In genomic region chr4:124682270-124682669, GRCm38 (mm10) we compare ENCODE assay signal across 14 mouse cellular contexts. TPM values are rescaled to one million over a fixed set of nuclear protein-coding genes. Genes with fewer than 3 reads are reported as not detected.
DNase-seq lines count a peak whose midpoint lies in the region; ATAC-seq and TF ChIP-seq lines count a peak whose summit lies in the region.
"Had no signal": no experiment of that assay in that cellular context is flagged by ENCODE, and none has a peak within 500 bp of the region (broad histone marks: within the 10 kb centered on the region; RNA-seq: fewer than 3 reads in every experiment).

No protein-coding gene starts in this region.

- no peak for ATAC-seq in embryonic facial prominence, embryonic 11.5 days (replicated peaks; ENCODE audit: insufficient number of reproducible peaks, low FRiP score, low TSS enrichment, low read depth)
- no peak for ATAC-seq in lung, postnatal 0 days
- peak; percentile 46 for ATAC-seq in activated CD4-positive, CD25-positive, alpha-beta regulatory T cell, adult 4 months
- ATAC-seq: forebrain, embryonic 15.5 days; midbrain, embryonic 13.5 days had no signal

- 61% methylated on average over 7 of the region's 7 CpGs for WGBS in embryonic facial prominence, embryonic 11.5 days
- WGBS in embryonic facial prominence, embryonic 10.5 days: 64% methylated on average over 7 of the region's 7 CpGs
- 51% methylated on average over 7 of the region's 7 CpGs for WGBS in lung, postnatal 0 days

- no peaks in the 10 kb centered on the region for H3K9me3 ChIP-seq in embryonic facial prominence, embryonic 11.5 days (replicated peaks; ENCODE audit: control insufficient read depth, low read length)
- no peaks in the 10 kb centered on the region for H3K9me3 ChIP-seq in embryonic facial prominence, embryonic 10.5 days
- H3K9me3 ChIP-seq in lung, postnatal 0 days (ENCODE audit: low read length): no peaks in the 10 kb centered on the region
- H3K9me3 ChIP-seq: forebrain, embryonic 15.5 days; limb, embryonic 13.5 days; midbrain, embryonic 13.5 days had no signal

- no peak overlapping the region for H3K9ac ChIP-seq in embryonic facial prominence, embryonic 11.5 days (replicated peaks; ENCODE audit: low read length)
- no peak overlapping the region for H3K9ac ChIP-seq in lung, postnatal 0 days (replicated peaks; ENCODE audit: low read depth)
- H3K9ac ChIP-seq: forebrain, embryonic 15.5 days; limb, embryonic 13.5 days; midbrain, embryonic 13.5 days had no signal

- no peak overlapping the region for H3K4me3 ChIP-seq in embryonic facial prominence, embryonic 11.5 days (ENCODE audit: low read depth, low read length)
- H3K4me3 ChIP-seq in embryonic facial prominence, embryonic 10.5 days: no peak overlapping the region
- no peak overlapping the region for H3K4me3 ChIP-seq in lung, postnatal 0 days (ENCODE audit: low read depth, low read length)
- H3K4me3 ChIP-seq: forebrain, embryonic 15.5 days; limb, embryonic 13.5 days; midbrain, embryonic 13.5 days had no signal

- H3K4me1 ChIP-seq in embryonic facial prominence, embryonic 11.5 days (ENCODE audit: control insufficient read depth, insufficient read depth, low read length): no peaks in the 10 kb centered on the region
- H3K4me1 ChIP-seq in embryonic facial prominence, embryonic 10.5 days: no peaks in the 10 kb centered on the region
- H3K4me1 ChIP-seq in lung, postnatal 0 days (ENCODE audit: insufficient read depth, low read depth, low read length): no peaks in the 10 kb centered on the region
- H3K4me1 ChIP-seq: forebrain, embryonic 15.5 days; limb, embryonic 13.5 days; midbrain, embryonic 13.5 days had no signal

- TF ChIP-seq EP300 in lung, postnatal 0 days (IDR thresholded peaks at IDR 0.05): no peak

- peak; percentile 60 for DNase-seq in embryonic facial prominence, embryonic 11.5 days (ENCODE audit: low spot score)
- no peak for DNase-seq in embryonic facial prominence, embryonic 10.5 days (ENCODE audit: low spot score)
- peak; percentile 68 for DNase-seq in lung, postnatal 0 days (ENCODE audit: low spot score)
- DNase-seq in lung, postnatal 25 days (ENCODE audit: low spot score): no peak
- peak; percentile 63 for DNase-seq in naive thymus-derived CD4-positive, alpha-beta T cell, adult 2 months (ENCODE audit: low read depth)
- DNase-seq in embryo, embryonic 10.5 days (ENCODE audit: low spot score): no peak
- DNase-seq in heart, postnatal 4 days: no peak
- DNase-seq: adrenal gland, postnatal 14 days; cerebellum, postnatal 36 days; kidney, postnatal 4 days had no signal

- no peak overlapping the region for H3K27ac ChIP-seq in embryonic facial prominence, embryonic 11.5 days (replicated peaks; ENCODE audit: low read depth, low read length)
- H3K27ac ChIP-seq in embryonic facial prominence, embryonic 10.5 days (replicated peaks): no peak overlapping the region
- no peak overlapping the region for H3K27ac ChIP-seq in lung, postnatal 0 days (ENCODE audit: low read length)
- H3K27ac ChIP-seq: forebrain, embryonic 15.5 days; limb, embryonic 13.5 days; midbrain, embryonic 13.5 days had no signal

- H3K36me3 ChIP-seq in embryonic facial prominence, embryonic 11.5 days (replicated peaks; ENCODE audit: control insufficient read depth, insufficient read depth, low read depth, low read length): no peaks in the 10 kb centered on the region; the same call in 1 of the 2 replicates
- H3K36me3 ChIP-seq in embryonic facial prominence, embryonic 10.5 days (replicated peaks): peaks cover 94% of the 10 kb centered on the region
- H3K36me3 ChIP-seq in lung, postnatal 0 days (ENCODE audit: insufficient read depth, low read length): peaks cover 19% of the 10 kb centered on the region; the same call in 1 of the 2 replicates

- no peak overlapping the region for H3K4me2 ChIP-seq in embryonic facial prominence, embryonic 11.5 days (ENCODE audit: low read depth, low read length)
- no peak overlapping the region for H3K4me2 ChIP-seq in lung, postnatal 0 days (replicated peaks; ENCODE audit: low read depth, low read length)
- H3K4me2 ChIP-seq: forebrain, embryonic 15.5 days; limb, embryonic 13.5 days; midbrain, embryonic 13.5 days had no signal

- H3K27me3 ChIP-seq in embryonic facial prominence, embryonic 11.5 days (ENCODE audit: control insufficient read depth, insufficient read depth, low read length): no peaks in the 10 kb centered on the region
- no peaks in the 10 kb centered on the region for H3K27me3 ChIP-seq in embryonic facial prominence, embryonic 10.5 days (replicated peaks; ENCODE audit: low read depth, poor library complexity, severe bottlenecking)
- H3K27me3 ChIP-seq in lung, postnatal 0 days (replicated peaks; ENCODE audit: insufficient read depth, low read length): no peaks in the 10 kb centered on the region
- H3K27me3 ChIP-seq: forebrain, embryonic 15.5 days; limb, embryonic 13.5 days; midbrain, embryonic 13.5 days had no signal

- TF ChIP-seq CTCF in lung, postnatal 0 days (IDR thresholded peaks at IDR 0.05): peak; percentile 70

RNA-seq across cellular contexts. Expression of gene Utp11, which starts 11.1 kb away (rescaled TPM):
- polyA plus RNA-seq in embryonic facial prominence, embryonic 11.5 days (2014; fragmentation: Nextera tagmentation; extraction: Ambion mirVana): 77.1 and 90.3 TPM in 2 replicates
- 70.8 and 78.6 TPM in 2 replicates for polyA plus RNA-seq in embryonic facial prominence, embryonic 10.5 days (2016; fragmentation: Nextera tagmentation; extraction: Ambion mirVana)
- 37.4 and 48.8 TPM in 2 replicates for polyA plus RNA-seq in lung, postnatal 0 days (2015; fragmentation: Nextera tagmentation; extraction: Ambion mirVana)
- 10 to 100 TPM; 80.9 to 85.9 TPM for polyA plus RNA-seq in activated CD4-positive, CD25-positive, alpha-beta regulatory T cell, adult 4 months (2017; shearing (Covaris generic))
- 10 to 100 TPM; 17.3 to 18.7 TPM for total RNA-seq in heart, postnatal 4 days (2021)

RNA-seq across cellular contexts. Expression of gene Fhl3, which starts 18.2 kb away (rescaled TPM):
- 9.7 and 10.7 TPM in 2 replicates for polyA plus RNA-seq in embryonic facial prominence, embryonic 11.5 days (2014; fragmentation: Nextera tagmentation; extraction: Ambion mirVana)
- 10.8 and 15.5 TPM in 2 replicates for polyA plus RNA-seq in embryonic facial prominence, embryonic 10.5 days (2016; fragmentation: Nextera tagmentation; extraction: Ambion mirVana)
- 5.2 and 5.8 TPM in 2 replicates for polyA plus RNA-seq in lung, postnatal 0 days (2015; fragmentation: Nextera tagmentation; extraction: Ambion mirVana)
- polyA plus RNA-seq in activated CD4-positive, CD25-positive, alpha-beta regulatory T cell, adult 4 months (2017; shearing (Covaris generic)): 10 to 100 TPM in 1 of 2 experiments, 1 to 10 TPM in 1; 7.2 to 14.7 TPM
- total RNA-seq in heart, postnatal 4 days (2021): 10 to 100 TPM; 22.4 to 23.4 TPM

RNA-seq across cellular contexts. Expression of gene Pou3f1, which starts 25.7 kb away (rescaled TPM):
- 2.1 and 3.4 TPM in 2 replicates for polyA plus RNA-seq in embryonic facial prominence, embryonic 11.5 days (2014; fragmentation: Nextera tagmentation; extraction: Ambion mirVana)
- 1.7 and 2.5 TPM in 2 replicates for polyA plus RNA-seq in embryonic facial prominence, embryonic 10.5 days (2016; fragmentation: Nextera tagmentation; extraction: Ambion mirVana)
- polyA plus RNA-seq in lung, postnatal 0 days (2015; fragmentation: Nextera tagmentation; extraction: Ambion mirVana): 0.10 and 0.14 TPM in 2 replicates
- not detected for polyA plus RNA-seq in activated CD4-positive, CD25-positive, alpha-beta regulatory T cell, adult 4 months (2017; shearing (Covaris generic))
- under 1 TPM; 0.16 to 0.24 TPM for total RNA-seq in heart, postnatal 4 days (2021)

RNA-seq across cellular contexts. Expression of gene Sf3a3, which starts 32.3 kb away (rescaled TPM):
- 236 and 240 TPM in 2 replicates for polyA plus RNA-seq in embryonic facial prominence, embryonic 11.5 days (2014; fragmentation: Nextera tagmentation; extraction: Ambion mirVana)
- 265 and 267 TPM in 2 replicates for polyA plus RNA-seq in embryonic facial prominence, embryonic 10.5 days (2016; fragmentation: Nextera tagmentation; extraction: Ambion mirVana)
- polyA plus RNA-seq in lung, postnatal 0 days (2015; fragmentation: Nextera tagmentation; extraction: Ambion mirVana): 49.1 and 57.1 TPM in 2 replicates
- polyA plus RNA-seq in activated CD4-positive, CD25-positive, alpha-beta regulatory T cell, adult 4 months (2017; shearing (Covaris generic)): 100 to 1,000 TPM; 108 to 125 TPM
- 10 to 100 TPM; 35.0 to 37.4 TPM for total RNA-seq in heart, postnatal 4 days (2021)

RNA-seq across cellular contexts. Expression of gene Inpp5b, which starts 59.4 kb away (rescaled TPM):
- polyA plus RNA-seq in embryonic facial prominence, embryonic 11.5 days (2014; fragmentation: Nextera tagmentation; extraction: Ambion mirVana): 26.2 and 28.2 TPM in 2 replicates
- polyA plus RNA-seq in embryonic facial prominence, embryonic 10.5 days (2016; fragmentation: Nextera tagmentation; extraction: Ambion mirVana): 25.0 and 25.2 TPM in 2 replicates
- polyA plus RNA-seq in lung, postnatal 0 days (2015; fragmentation: Nextera tagmentation; extraction: Ambion mirVana): 59.6 and 62.9 TPM in 2 replicates
- 10 to 100 TPM; 80.2 to 94.1 TPM for polyA plus RNA-seq in activated CD4-positive, CD25-positive, alpha-beta regulatory T cell, adult 4 months (2017; shearing (Covaris generic))
- 10 to 100 TPM; 10.3 to 10.5 TPM for total RNA-seq in heart, postnatal 4 days (2021)

Comparison
In these comparisons a context has a peak if more than half of its experiments do, and no peak if none do; other contexts are left out.
1. DNase-seq: peak in embryonic facial prominence, embryonic 11.5 days (single experiment), lung, postnatal 0 days (single experiment) and naive thymus-derived CD4-positive, alpha-beta T cell, adult 2 months (single experiment); none in embryonic facial prominence, embryonic 10.5 days (single experiment), lung, postnatal 25 days (single experiment), embryo, embryonic 10.5 days (single experiment) and heart, postnatal 4 days (single experiment).